Mouse (Mus musculus): ENCODE results near the gene 4933405L10Rik.

Gene 4933405L10Rik

DNA sequence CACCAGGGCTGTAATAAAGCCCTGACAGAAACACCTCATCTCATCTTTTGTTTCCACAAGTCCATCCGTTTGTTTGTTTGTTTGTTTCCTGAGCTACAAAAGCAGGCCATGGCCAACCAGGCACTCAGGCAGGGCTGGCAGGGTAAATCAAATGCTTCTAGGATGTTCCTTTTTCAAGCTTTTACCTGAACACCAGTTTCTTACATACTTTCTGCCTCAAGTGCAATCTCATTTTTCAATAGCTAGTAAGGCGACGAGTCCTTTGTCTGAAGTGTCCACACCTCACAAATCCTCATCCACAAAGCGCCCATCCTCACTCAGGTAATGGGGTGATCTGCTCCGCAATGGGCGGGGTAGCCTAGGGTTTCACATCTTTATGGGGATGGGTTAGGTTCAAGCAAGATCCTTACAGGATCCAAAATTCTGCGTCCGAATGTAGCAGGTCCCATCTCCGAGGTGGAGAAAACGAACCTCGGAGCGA is 50.4 kb downstream of the 4933405L10Rik start:
- no peak for DNase-seq (ENCODE audit: low read depth)

DNA sequence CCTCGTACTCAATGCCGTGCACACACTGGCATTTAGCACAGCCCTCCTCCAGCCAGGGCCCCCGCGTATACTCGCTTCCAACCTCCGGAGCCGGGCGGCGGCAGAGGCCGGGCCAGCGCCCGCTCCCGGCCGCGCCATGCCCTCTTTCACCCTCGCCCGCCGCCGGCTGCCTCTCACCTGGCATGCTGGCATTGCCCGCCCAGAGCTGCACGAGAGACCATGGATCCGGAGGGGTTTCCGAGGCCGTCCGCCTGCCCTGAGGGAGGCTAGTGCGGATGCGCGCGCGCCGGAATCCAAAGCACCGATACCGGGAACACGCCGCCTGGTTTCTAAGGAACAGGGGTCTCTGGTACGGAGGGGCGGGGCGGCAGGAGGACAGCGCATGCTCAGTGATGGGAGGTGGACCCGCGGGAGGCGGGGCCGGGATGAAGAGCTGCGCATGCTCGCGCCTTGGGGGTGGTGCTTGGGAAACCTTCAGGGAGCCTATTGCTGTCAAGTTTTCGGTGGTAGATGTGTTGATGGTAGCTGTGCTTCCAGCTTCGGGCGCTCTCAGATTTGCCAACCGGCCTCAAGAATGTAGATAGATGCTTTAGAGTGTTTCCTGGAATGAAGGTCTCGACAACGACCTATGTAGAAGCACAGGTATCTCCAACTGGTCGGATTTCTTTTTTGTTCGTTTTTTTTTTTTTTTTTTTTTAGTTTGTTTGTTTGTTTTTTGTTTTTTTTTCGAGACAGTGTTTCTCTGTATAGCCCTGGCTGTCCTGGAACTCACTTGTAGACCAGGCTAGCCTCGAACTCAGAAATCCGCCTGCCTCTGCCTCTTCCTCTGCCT is 51.0 kb downstream of the 4933405L10Rik start, which contains the start of gene Gfod2:
Gfod2 (minus strand) TSS at position 388 of the 832 bp plus-strand sequence.
- DNase-seq (ENCODE audit: low read depth), result peak; percentile 98

Measured in NIH3T3 (cell line).